Mouse (Mus musculus) heart, postnatal 36 days (tissue): ENCODE results near the gene Mxi1. TPM values are rescaled to one million over a fixed set of nuclear protein-coding genes. Genes with fewer than 3 reads are reported as not detected.

Source experiments
- DNase-seq, 2 experiments: peaks; one replicate each; pipeline ENCODE4 v3.0.0; 2021 to 2022
- intact Hi-C: fragments of 180-260 bp; cut with DNase I; formaldehyde crosslinking; loops from one replicate; pipeline ENCODE4 v1.15.1; 2025
- total RNA-seq, 2 experiments: library from RNA; stranded (reverse); gene quantifications; 2 replicates each; pipeline ENCODE4 v1.2.3; 2021

The Mxi1 gene
- total RNA-seq, 2 experiments from 2014 or later, result 50.9 to 51.7 TPM

DNA sequence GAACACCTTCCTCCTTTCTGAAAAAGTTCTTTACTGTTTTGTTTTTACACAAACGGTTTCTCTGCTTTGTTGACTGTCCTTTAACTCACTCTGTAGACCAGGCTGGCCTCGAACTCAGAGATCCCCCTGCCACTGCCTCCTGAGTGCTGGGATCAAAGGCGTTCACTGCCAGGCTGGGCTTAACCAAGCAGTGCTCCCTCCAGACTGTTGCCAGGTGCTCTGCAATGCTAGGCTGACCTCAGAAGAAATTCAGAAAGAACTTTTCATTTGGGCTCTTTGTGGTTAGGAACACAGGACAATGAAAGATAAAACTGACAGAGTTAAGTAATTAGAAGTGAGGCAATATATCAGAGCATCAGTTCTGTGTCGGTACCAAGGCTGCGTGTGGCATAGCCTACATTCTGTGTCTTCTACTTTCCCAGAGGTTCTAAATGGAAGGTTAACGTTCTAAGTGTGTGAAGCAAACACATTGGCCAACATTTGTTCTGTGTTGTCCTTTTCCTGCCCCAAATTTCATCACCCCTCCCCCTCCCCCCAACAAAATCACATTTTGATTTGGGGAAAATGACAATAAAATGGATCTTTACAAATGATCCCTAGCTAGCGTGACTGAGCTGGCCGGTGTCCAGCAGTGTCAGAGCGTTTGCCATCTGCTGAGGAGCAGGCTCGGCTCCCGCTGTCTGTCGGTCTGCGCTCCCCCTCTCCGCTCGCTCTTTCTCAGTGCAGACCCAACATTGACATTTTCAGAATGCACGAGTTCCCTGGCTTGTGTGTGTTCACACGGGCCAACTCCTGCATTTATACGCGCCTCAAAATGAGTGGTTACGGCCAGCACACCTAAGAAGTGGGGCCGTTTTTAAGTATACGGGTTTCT lies 49.1 kb downstream of the Mxi1 start:
- DNase-seq, result peak; percentile 55 to 65
- intact Hi-C loops, result no loop called here

DNA sequence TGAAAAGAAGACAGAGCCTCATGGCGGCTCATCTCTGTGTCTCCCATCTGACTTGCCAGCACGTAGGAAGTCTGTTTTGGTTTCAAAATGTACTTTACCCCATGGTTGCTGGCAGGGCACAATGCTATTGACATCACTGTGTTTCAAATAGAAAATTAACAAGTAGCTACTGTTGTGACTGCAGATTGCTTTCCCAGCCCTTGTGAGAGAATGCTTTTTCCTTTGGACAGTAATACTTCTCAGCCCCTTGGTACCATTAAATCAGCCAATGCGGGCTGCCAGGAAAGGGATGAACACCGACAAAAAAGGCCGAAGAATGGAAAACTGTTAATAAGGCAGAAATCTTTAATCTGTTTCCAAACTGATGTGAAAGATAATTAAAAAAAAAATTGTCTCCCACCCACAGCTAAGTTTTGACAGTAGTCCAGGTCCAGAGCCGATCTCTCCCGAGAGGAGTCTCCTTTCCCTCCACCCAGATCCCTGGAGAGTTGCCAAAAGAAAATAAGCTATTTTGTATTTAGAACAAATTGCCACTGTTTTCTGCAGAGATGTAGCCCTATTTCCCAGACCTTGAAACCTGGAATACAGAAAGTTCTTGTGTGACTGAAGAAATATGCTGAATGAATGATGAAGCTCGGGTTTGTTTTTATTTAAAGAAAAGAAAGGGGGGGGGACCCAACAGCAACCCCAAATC lies 50.1 kb downstream of the Mxi1 start:
- DNase-seq, result no peak
- intact Hi-C loops, result no loop called here

- DNase-seq, result no peak
These were observed 52.6 kb downstream of the Mxi1 start for GRCm38 (mm10) chr19:53362967-53363366.

GRCm38 (mm10) chr19:53364551-53364950 lies 54.2 kb downstream of the Mxi1 start:
- DNase-seq, result no peak
- intact Hi-C loops, result no loop called here

More at GRCm38 (mm10) chr19:53362967-53363366, 52.6 kb downstream of the Mxi1 start:
- intact Hi-C loops, result loop anchor here (2.0 kb wide), 1 partner anchor 32 kb away; no protein-coding TSS in a partner anchor

GRCm38 (mm10) chr19:53364963-53365362 lies 54.6 kb downstream of the Mxi1 start:
- intact Hi-C loops, result loop anchor here (5.0 kb wide), 1 partner anchor 53 kb away; the partner anchor contains the start of gene Mxi1
- peak; percentile 68 to 71 for DNase-seq

GRCm38 (mm10) chr19:53366057-53366775 lies 55.9 kb downstream of the Mxi1 start:
- intact Hi-C loops, result loop anchor here (5.0 kb wide), 1 partner anchor 54 kb away; the partner anchor contains the start of gene Mxi1

GRCm38 (mm10) chr19:53366881-53367280 lies 56.6 kb downstream of the Mxi1 start:
- intact Hi-C loops, result loop anchor here (5.0 kb wide), 1 partner anchor 55 kb away; the partner anchor contains the start of gene Mxi1
- DNase-seq, result no peak

More at GRCm38 (mm10) chr19:53366057-53366775, 55.9 kb downstream of the Mxi1 start:
- no peak for DNase-seq

DNA sequence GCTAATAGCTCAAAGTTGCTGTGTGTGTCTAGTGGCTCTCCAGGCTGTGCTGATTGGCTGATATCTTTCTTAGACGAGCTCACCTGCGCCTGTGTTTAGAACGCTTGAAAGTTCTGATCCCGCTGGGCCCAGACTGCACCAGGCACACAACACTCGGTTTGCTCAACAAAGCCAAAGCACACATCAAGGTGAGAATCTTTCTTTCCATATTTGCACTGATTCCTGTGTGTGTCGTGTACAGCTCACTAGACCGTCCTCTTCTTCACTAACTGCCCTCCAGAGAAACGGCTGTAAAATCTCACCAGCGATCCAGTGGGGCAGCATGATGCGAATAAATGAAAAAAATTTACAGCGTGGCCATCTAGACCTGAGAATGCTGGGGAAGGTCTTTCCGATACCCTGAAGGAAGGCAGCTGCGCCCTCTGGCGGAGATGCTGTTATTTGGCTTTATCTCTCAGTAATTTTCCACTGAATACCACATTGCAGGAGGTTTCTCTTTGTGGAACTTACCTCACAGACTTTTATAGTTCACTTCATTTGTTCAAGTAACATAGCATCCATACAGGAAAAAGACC lies 59.2 kb downstream of the Mxi1 start:
- peak; percentile 82 to 87 for DNase-seq
- intact Hi-C loops, result loop anchor here (1.0 to 5.0 kb wide), 3 partner anchors 57 to 361 kb away; partner anchors contain the start of gene Mxi1

DNA sequence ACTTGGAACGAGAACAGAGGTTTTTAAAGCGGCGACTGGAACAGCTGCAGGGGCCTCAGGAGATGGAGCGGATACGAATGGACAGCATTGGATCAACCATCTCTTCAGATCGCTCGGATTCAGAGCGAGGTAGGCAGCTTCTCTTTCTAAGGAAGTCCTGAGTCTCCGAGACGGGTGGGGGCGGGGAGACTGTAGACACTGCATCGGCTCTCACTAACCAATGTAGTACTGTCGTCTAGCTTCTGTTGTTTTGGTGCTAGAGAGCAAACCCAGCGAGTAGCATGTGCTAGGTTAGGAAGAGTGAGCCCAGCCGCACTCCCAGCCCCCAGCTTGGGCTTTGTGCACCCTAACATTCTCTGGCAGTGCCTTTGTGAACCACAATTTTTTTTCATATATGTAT lies 59.9 kb downstream of the Mxi1 start:
- DNase-seq, result no peak
- intact Hi-C loops, result no loop called here

DNA sequence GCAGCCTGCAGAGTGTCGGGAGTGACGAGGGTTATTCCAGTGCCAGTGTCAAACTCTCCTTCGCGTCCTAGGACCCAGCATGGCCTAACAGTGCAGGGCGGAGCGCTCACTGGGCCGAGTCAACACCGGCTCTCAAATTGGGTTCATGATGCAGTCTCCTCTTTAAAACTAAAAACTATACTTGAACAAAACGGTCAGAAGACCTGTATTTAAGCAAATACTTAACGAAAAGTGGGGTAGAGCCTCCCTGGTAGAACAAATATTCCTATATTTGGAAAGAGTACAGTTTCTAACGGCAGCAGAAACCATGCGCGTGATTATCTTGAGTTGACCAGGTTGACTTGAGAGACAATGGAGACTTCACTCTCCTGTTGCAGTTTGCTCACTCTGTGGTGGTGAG lies 61.3 kb downstream of the Mxi1 start, which contains the start of gene Gm10197:
Gene Gm10197, minus strand, starts transcription at position 101 of the 400 bp plus-strand sequence.
- intact Hi-C loops, result no loop called here
- DNase-seq, result no peak

GRCm38 (mm10) chr19:53373570-53373969 lies 63.3 kb downstream of the Mxi1 start:
- no peak for DNase-seq
- intact Hi-C loops, result no loop called here

GRCm38 (mm10) chr19:53375299-53375698 lies 65.0 kb downstream of the Mxi1 start:
- intact Hi-C loops, result no loop called here
- no peak for DNase-seq

DNA sequence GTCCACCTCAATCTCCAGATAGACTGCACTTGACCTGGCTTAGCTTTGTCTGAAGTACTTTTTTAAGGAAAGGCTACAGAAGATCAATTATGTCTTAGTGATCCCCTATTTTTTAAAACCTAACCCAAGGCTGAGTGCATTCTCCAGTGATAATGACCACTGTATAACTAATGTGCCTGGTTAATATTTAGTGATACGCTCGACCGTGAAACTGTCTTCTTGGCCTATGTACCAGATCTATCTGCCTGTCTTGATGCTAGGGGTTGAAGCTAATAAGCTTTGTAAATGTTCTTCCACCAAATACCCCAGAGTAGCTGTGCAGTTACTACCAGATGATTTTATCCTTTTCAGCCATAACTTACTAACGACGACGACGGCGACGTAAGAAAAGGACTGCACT lies 65.5 kb downstream of the Mxi1 start:
- DNase-seq, result no peak
- intact Hi-C loops, result no loop called here

GRCm38 (mm10) chr19:53377652-53378051 lies 67.3 kb downstream of the Mxi1 start:
- intact Hi-C loops, result no loop called here
- no peak for DNase-seq

- intact Hi-C loops, result no loop called here
These were observed 68.1 kb downstream of the Mxi1 start for GRCm38 (mm10) chr19:53378421-53378820.

DNA sequence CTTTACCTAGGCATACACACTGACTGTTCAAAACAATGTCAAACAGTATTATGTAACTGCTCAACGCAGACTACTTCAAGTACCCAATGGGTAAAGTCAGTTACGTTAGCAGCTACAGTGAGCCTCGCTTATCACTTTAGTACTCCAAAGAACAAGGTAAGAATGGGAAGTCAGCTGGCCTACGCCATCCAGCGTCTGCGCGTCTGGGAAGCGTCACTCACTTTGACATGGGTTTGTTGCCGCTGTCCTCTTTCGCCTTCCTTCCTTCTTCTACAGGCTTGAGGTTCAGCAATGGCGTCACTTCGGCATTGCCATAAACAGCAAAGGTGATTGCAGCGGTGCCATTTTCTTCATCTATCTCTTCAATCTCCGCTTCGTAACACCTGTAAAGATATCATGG lies 73.0 kb downstream of the Mxi1 start:
- DNase-seq, result no peak
- intact Hi-C loops, result no loop called here

More at GRCm38 (mm10) chr19:53378421-53378820, 68.1 kb downstream of the Mxi1 start:
- DNase-seq, result no peak

GRCm38 (mm10) chr19:53389417-53389816 lies 79.1 kb downstream of the Mxi1 start:
- no peak for DNase-seq
- intact Hi-C loops, result no loop called here

DNA sequence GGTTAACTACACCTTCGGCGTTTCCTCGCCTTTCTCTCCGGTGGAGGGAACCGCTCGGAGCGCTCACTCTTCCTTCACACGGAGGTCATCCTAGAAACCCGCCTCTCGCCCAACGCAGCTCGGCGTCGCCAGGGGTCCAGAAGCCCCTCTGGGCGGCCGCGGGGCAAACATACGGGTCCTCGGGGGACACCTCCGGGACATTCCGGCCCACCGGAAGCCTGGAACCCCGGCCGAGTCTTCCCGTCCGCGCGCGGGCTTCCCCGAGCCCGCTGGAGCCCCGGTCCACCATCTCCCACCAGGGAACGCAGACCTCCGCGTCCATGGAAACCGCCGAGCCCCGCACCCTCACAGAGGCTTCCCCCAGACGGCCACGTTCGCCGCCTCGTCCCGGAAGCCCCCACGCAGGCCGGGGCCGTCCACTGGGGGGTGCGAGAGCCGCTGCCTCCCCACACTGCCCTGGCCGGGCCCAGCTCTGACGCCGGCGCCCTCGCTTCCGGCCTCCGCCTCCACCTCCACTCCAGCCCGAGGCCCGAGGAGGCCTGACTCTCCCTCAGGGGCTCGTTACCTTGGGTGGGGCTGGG lies 79.6 kb downstream of the Mxi1 start:
- intact Hi-C loops, result loop anchor here (10.0 kb wide), 1 partner anchor 555 kb away; the partner anchor contains the start of genes Bbip1 and Shoc2
- no peak for DNase-seq

DNA sequence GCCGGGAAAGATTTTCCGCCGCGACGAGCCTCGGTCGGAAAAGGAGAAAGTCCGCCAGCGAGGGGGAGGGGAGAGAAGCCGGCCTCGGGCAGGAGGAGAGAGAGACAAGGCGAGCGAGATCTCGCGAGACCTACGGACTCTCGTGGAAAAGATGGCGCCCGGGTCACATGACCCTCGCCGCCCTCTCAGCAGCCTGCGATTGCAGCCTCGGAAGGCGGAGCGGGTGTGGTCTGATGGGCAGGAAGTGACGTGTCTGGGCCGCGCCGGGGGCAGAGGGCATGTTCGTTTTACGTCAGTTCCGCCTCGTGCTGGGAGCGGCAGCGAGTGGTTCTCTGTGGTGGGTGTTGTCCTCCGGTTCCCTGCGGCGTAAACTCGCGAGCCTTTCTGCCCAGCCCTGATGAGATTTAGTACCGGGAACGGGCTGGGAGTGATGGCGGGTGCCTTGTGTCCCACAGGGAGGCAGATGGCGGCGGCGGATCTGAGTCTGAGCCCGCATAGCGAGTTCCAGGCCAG lies 80.2 kb downstream of the Mxi1 start, which contains the start of gene Smndc1:
Gene Smndc1, minus strand, starts transcription at position 84 of the 513 bp plus-strand sequence.
- DNase-seq, result peak; percentile 97 to 98
- intact Hi-C loops, result loop anchor here (10.0 kb wide), 1 partner anchor 554 kb away; the partner anchor contains the start of genes Bbip1 and Shoc2
